Mouse (Mus musculus): Measurements from ENCODE around the gene Top2a. TPM values are rescaled to one million over a fixed set of nuclear protein-coding genes. Genes with fewer than 3 reads are reported as not detected.

Gene Top2a
- polyA plus RNA-seq, 1 experiment from 2014 or later = 305 TPM

DNA sequence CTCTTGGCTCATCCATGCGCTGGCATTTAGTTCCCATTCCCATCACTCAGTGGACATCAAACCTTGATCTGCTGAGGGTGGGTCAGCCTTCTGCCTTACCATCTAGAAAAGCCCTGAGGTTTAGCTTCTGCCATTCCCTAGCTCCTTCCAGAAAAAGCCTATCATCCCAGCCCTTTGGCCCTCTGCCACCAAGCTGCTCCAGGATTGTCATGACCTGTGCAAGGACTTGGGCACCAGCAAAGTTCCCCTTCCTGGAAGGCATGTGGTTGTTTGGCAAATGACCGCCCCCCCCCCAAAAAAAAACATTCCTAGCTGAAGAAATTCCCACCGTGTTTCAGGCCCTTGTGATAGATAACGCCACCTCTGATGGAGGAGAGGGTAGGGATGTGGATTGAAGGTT lies 31.2 kb upstream of the Top2a start:
- peaks cover 18% of the 10 kb centered on the region; the same call in 1 of the 2 replicates for H3K36me3 ChIP-seq
- H3K27ac ChIP-seq (replicated peaks) = peak overlapping the region; percentile 39; the same call in 1 of the 2 replicates
- no peak for ATAC-seq (ENCODE audit: low FRiP score, low read depth)
- no peak overlapping the region for H3K4me2 ChIP-seq (replicated peaks)
- 60% methylated on average over 4 of the region's 4 CpGs for WGBS
- peaks cover 13% of the 10 kb centered on the region for H3K4me1 ChIP-seq
- no peak overlapping the region for H3K9ac ChIP-seq (replicated peaks)
- no peaks in the 10 kb centered on the region for H3K27me3 ChIP-seq
- no peak overlapping the region for H3K4me3 ChIP-seq
- peaks cover 8% of the 10 kb centered on the region; the same call in 1 of the 2 replicates for H3K9me3 ChIP-seq

DNA sequence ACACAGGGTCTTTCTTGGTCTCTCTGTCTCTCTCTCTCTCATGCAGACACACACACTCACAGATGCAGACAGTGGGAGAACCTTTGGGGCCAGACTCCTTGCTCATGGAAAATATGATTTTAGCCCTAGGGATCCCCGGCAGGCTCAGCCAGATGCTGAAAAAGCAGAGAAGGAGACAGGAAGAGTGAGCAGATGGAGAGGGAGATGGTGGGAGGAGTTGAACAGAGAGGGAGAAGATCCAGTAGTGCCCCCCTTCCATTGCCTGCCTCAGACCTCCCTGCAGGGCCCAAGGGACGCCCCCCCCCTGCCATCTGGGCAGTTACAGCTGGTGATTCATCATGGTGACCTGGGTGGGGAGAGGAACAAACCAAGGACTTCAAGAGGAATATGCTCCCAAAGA lies 23.7 kb upstream of the Top2a start:
- H3K27ac ChIP-seq (replicated peaks) = peak overlapping the region; percentile 52
- WGBS = 80% methylated on average over 2 of the region's 2 CpGs
- peaks cover 16% of the 10 kb centered on the region for H3K4me1 ChIP-seq
- no peak overlapping the region for H3K4me2 ChIP-seq (replicated peaks)
- H3K4me3 ChIP-seq = no peak overlapping the region
- H3K9me3 ChIP-seq = no peaks in the 10 kb centered on the region
- peaks cover 34% of the 10 kb centered on the region for H3K36me3 ChIP-seq
- H3K9ac ChIP-seq (replicated peaks) = no peak overlapping the region
- no peak for ATAC-seq (ENCODE audit: low FRiP score, low read depth)
- H3K27me3 ChIP-seq = no peaks in the 10 kb centered on the region

GRCm38 (mm10) chr11:99047120-99047519 lies 23.1 kb upstream of the Top2a start:
- 65% methylated on average over 5 of the region's 5 CpGs for WGBS
- ATAC-seq (ENCODE audit: low FRiP score, low read depth) = no peak
- peaks cover 19% of the 10 kb centered on the region for H3K4me1 ChIP-seq
- peak overlapping the region; percentile 52; the same call in 1 of the 2 replicates for H3K27ac ChIP-seq (replicated peaks)
- no peak overlapping the region for H3K4me3 ChIP-seq
- no peak overlapping the region for H3K9ac ChIP-seq (replicated peaks)
- 0 out of 2 replicates have a peak, but pooled peaks cover 1% of the 10 kb centered on the region for H3K27me3 ChIP-seq
- no peaks in the 10 kb centered on the region for H3K9me3 ChIP-seq
- no peak overlapping the region for H3K4me2 ChIP-seq (replicated peaks)
- H3K36me3 ChIP-seq = peaks cover 33% of the 10 kb centered on the region

DNA sequence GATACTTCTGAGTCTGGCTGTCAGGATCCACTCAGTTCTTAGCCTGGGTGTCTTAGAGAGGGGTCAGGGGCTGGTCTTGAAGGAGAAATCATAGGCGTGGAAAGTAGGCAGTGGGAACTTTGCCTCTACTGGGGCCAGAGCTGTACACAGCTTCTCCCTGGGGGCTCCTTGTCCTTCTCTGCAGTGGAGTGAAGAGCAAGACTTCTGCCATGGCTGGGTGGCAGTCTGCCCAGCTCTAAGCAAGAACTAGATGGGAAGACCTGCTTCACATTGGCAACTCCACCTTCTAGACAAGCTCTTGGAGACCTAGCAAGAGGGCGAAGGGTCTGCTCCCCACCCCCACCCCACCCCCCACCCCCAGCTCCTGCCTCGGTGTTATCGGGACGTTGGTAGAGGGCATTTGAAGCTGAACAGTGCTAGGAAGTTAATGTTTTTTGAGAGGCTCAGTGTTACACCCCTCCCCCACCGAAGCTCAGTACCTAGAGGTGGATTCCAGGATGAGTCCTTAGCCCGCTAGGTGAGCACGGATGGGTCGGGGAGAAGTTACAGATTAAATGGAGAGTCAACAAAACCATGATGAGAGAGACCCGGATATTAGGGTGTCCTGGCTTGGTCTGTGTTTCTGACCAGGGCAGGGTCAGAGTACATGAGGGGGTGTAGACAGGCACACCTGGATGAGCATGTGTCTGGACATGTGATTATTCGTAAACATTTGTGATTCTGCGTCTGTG lies 21.3 kb upstream of the Top2a start:
- peaks cover 16% of the 10 kb centered on the region for H3K36me3 ChIP-seq
- H3K4me1 ChIP-seq = peaks cover 32% of the 10 kb centered on the region
- H3K4me2 ChIP-seq (replicated peaks) = no peak overlapping the region
- H3K27ac ChIP-seq (replicated peaks) = no peak overlapping the region
- H3K4me3 ChIP-seq = no peak overlapping the region
- H3K9me3 ChIP-seq = no peaks in the 10 kb centered on the region
- 0 out of 2 replicates have a peak, but pooled peaks cover 7% of the 10 kb centered on the region for H3K27me3 ChIP-seq
- 91% methylated on average over 12 of the region's 12 CpGs for WGBS
- H3K9ac ChIP-seq (replicated peaks) = no peak overlapping the region
- no peak for ATAC-seq (ENCODE audit: low FRiP score, low read depth)

DNA sequence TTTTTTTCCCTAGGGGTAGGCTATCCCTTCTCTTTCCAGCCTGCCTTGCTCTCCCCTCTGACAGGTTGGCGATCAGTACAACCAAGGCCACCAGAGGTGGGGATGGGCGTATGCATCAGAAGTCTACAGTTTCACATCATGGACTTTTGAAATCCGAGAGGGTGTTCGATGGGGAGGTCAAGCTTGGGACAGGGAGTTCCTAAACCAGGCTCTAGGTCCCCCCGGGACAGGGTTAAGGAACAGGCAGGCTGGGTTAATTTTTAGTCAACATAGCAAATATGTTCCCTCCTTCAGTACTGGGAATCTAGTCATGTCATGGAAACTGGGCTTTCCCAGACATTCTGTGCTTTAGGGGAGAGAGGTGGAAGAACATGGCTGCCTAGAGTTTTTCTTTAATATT lies 20.3 kb upstream of the Top2a start:
- H3K4me1 ChIP-seq = peaks cover 33% of the 10 kb centered on the region

DNA sequence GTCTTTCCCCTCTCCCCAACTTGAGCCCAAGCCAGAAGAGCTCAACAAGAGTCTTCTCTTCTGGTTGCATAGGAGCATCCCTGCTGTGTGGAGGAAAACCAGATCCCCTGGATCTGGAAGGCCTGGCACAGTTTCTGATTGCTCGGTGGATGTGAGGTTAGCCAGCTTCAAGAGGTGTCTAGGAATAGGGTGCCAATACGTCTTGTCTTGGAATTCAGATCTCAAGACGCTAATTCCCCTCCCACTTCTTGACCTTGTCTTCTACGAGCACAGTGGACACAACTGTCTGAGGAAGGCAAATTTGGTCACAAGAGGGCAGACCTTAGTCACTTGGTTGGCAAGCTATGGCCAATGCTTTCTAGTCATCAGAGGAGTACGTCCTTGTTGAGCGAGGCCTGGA lies 19.6 kb upstream of the Top2a start:
- peaks cover 33% of the 10 kb centered on the region for H3K4me1 ChIP-seq
- no peak overlapping the region for H3K9ac ChIP-seq (replicated peaks)
- no peak for ATAC-seq (ENCODE audit: low FRiP score, low read depth)
- H3K4me2 ChIP-seq (replicated peaks) = no peak overlapping the region
- H3K4me3 ChIP-seq = no peak overlapping the region
- no peak overlapping the region for H3K27ac ChIP-seq (replicated peaks)
- WGBS = 84% methylated on average over 6 of the region's 6 CpGs
- 0 out of 2 replicates have a peak, but pooled peaks cover under 1% of the 10 kb centered on the region for H3K36me3 ChIP-seq
- no peaks in the 10 kb centered on the region for H3K9me3 ChIP-seq
- H3K27me3 ChIP-seq = 0 out of 2 replicates have a peak, but pooled peaks cover 7% of the 10 kb centered on the region

More for the DNA sequence above, 20.3 kb upstream of the Top2a start:
- no peak overlapping the region for H3K9ac ChIP-seq (replicated peaks)
- H3K36me3 ChIP-seq = peaks cover 8% of the 10 kb centered on the region
- ATAC-seq (ENCODE audit: low FRiP score, low read depth) = no peak
- no peak overlapping the region for H3K4me2 ChIP-seq (replicated peaks)
- H3K27ac ChIP-seq (replicated peaks) = no peak overlapping the region
- no peak overlapping the region for H3K4me3 ChIP-seq
- 0 out of 2 replicates have a peak, but pooled peaks cover 7% of the 10 kb centered on the region for H3K27me3 ChIP-seq
- WGBS = 82% methylated on average over 5 of the region's 5 CpGs
- no peaks in the 10 kb centered on the region for H3K9me3 ChIP-seq

GRCm38 (mm10) chr11:99042834-99043431 lies 18.9 kb upstream of the Top2a start:
- 63% methylated on average over 12 of the region's 12 CpGs for WGBS
- Histone ChIP-seq H3K4me3 (peak overlapping the region; percentile 51; the same call in 1 of the 2 replicates), H3K9me3 (no peaks in the 10 kb centered on the region), H3K4me2 (replicated peaks) (peak overlapping the region; percentile 94), H3K27ac (replicated peaks) (peak overlapping the region; percentile 9), H3K4me1 (peaks cover 33% of the 10 kb centered on the region), H3K9ac (replicated peaks) (no peak overlapping the region), H3K27me3 (0 out of 2 replicates have a peak, but pooled peaks cover 7% of the 10 kb centered on the region), H3K36me3 (no peaks in the 10 kb centered on the region)
- ATAC-seq (ENCODE audit: low FRiP score, low read depth) = no peak

GRCm38 (mm10) chr11:99041841-99042780 lies 18.1 kb upstream of the Top2a start:
- H3K4me2 ChIP-seq (replicated peaks) = peak overlapping the region; percentile 94
- H3K27ac ChIP-seq (replicated peaks) = peak overlapping the region; percentile 86
- H3K4me1 ChIP-seq = peaks cover 26% of the 10 kb centered on the region
- H3K9ac ChIP-seq (replicated peaks) = peak overlapping the region; percentile 80
- H3K9me3 ChIP-seq = no peaks in the 10 kb centered on the region
- H3K4me3 ChIP-seq = peak overlapping the region; percentile 51
- H3K27me3 ChIP-seq = 0 out of 2 replicates have a peak, but pooled peaks cover 7% of the 10 kb centered on the region
- WGBS = 58% methylated on average over 15 of the region's 16 CpGs
- no peaks in the 10 kb centered on the region for H3K36me3 ChIP-seq
- no peak for ATAC-seq (ENCODE audit: low FRiP score, low read depth)

DNA sequence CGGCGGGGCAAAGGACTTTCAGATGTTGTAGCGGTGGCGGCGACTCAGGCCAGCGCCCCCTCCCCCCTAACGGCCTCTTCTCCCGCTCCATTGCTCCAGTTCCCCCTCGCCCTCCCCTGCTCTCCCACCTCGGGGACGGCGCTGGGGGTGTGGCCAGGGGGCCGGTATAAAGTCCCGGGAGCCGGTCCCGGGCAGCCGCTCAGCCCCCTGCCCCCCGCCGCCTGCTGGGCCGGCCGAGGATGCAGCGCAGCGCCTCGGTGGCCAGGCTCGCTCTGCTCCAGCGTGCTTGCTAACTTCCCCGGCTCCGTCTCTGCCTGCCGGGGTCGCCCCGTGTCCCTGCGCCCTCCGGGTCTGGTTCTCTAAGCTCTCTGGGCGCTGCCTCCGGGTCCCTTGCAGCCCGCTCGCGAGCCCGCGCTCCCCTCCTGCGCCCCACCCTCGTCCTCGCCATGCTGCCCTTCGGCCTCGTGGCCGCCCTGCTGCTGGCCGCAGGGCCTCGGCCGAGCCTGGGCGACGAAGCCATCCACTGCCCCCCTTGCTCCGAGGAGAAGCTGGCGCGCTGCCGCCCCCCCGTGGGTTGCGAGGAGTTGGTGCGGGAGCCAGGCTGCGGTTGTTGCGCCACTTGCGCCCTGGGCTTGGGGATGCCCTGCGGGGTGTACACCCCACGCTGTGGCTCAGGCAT lies 17.2 kb upstream of the Top2a start, which contains the start of gene Igfbp4:
Gene Igfbp4 (plus strand): TSS at position 194 of the 679 bp plus-strand sequence.
- H3K4me2 ChIP-seq (replicated peaks) = peak within 1 kb of the TSS; percentile 94
- H3K27me3 ChIP-seq = 0 out of 2 replicates have a peak, but pooled peaks cover 7% of the 10 kb centered on the region
- peak within 1 kb of the TSS; percentile 80 for H3K9ac ChIP-seq (replicated peaks)
- H3K4me3 ChIP-seq = peak within 1 kb of the TSS; percentile 51
- WGBS = under 1% methylated on average over 63 of the region's 63 CpGs
- peak within 1 kb of the TSS; percentile 86 for H3K27ac ChIP-seq (replicated peaks)
- no peaks in the 10 kb centered on the region for H3K9me3 ChIP-seq
- H3K4me1 ChIP-seq = peaks cover 25% of the 10 kb centered on the region
- peak; percentile 83 for ATAC-seq (ENCODE audit: low FRiP score, low read depth)
- H3K36me3 ChIP-seq = no peaks in the 10 kb centered on the region

DNA sequence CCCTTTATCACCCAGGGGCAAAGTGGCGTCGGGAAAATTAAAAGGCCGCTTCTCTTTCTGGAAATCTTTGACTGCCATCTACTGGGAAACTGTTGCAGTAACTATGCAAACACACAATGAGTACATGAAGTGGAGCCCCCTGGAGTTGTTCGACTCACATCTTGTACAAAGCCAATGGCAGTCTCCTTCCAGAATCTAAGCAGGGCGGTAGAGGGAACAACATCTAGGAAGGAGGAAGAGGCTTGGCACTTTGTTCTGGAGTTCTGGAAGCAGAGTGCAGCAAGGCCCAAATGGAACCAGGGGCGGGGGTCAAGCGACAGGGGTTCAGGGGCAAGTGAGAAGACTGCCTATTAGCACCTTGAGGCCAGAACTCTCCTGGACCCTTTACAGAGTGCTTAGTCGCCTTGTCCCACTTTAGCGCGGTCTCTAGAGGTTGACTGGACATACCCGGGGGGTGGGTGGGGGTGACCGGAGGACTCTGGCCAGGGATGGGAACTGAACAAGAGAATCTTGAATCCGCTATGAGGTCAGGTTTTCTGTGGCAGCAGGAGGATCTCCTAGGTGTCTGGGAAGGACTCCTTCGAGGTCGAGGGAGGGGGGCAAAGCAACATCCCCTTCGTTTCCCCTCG lies 16.5 kb upstream of the Top2a start:
- Histone ChIP-seq H3K9ac (replicated peaks) (peak overlapping the region; percentile 80), H3K4me3 (peak overlapping the region; percentile 51), H3K4me1 (peaks cover 25% of the 10 kb centered on the region), H3K27ac (replicated peaks) (peak overlapping the region; percentile 86), H3K9me3 (no peaks in the 10 kb centered on the region), H3K27me3 (0 out of 2 replicates have a peak, but pooled peaks cover 7% of the 10 kb centered on the region), H3K4me2 (replicated peaks) (peak overlapping the region; percentile 94), H3K36me3 (no peaks in the 10 kb centered on the region)
- ATAC-seq (ENCODE audit: low FRiP score, low read depth) = peak; percentile 27; the same call in 1 of the 2 replicates
- WGBS = under 1% methylated on average over 17 of the region's 17 CpGs
